Mouse (Mus musculus): ENCODE measurements around the gene Ms4a18. TPM values are rescaled to one million over a fixed set of nuclear protein-coding genes. Genes with fewer than 3 reads are reported as not detected.
A peak's percentile ranks its signal among the peaks of the same experiment; 100 is the strongest.

The Ms4a18 gene
- polyA plus RNA-seq, 1 experiment from 2014 or later, result not detected

DNA sequence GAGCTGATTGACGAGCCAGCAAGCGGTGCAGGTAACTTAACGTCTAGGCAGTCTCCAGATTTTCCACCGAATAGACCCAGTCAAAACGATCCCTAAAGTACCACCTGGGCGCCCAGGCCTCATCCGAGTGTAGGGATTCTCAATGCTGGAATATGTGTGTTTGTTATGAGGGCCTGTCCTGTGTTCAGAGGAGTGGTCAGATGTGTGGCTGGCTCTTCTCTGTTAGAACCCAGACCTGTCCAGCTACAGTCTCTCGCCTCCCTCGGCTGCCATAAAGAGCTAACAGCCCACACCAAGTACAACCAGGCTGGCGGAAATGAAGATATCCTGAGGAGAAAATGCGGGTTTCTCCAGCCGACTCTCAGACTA is 57.9 kb downstream of the Ms4a18 start:
- 43% methylated on average over 12 of the region's 12 CpGs for WGBS

DNA sequence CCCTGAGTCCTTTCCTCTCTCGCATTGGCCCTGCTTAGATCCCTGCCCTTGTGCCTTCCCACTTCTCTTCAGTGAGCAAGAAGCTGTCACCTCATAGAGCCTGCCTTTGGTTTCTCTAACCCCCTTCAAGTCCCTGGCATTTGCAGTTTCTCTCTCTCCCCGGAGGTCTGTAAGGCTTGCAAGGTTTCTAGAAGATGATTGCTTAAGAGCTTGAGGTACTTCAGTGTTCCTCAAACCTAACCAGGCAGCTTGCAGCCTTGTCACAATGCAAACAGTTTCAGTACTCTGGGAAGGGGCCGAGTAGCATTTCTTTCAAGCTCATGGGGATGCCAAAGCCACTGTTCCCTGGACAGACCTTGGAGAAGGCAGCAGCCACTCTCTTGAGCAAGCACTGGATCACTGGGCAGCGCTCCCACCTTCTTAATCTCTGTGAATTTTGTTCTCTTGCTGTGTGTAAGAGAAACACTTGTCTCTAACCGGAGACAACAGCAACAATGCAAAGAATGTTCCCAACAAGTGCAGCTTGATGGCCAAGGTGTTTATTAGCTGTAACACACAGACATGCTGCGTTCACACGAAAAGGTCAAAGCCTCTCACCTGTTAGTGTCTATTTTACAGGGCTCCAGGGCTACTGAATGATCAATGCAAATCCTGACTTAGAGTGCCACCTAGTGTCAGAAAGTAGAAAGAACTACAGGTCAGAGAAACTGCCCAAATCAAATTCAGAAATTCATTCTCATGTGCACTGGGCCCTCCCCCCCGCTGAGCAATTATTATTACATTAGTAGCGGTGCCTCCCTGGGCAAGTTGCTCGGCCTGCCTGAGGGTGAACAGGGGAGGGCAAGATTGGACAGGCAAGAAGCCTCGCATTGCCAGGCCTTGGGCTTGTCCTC is 58.5 kb downstream of the Ms4a18 start:
- no peak overlapping the region for H3K4me3 ChIP-seq
- no peaks in the 10 kb centered on the region for H3K9me3 ChIP-seq (replicated peaks)
- no peak overlapping the region for H3K4me2 ChIP-seq
- 33% methylated on average over 11 of the region's 11 CpGs for WGBS
- H3K36me3 ChIP-seq, result no peaks in the 10 kb centered on the region
- no peak overlapping the region for H3K9ac ChIP-seq
- ATAC-seq (ENCODE audit: insufficient number of reproducible peaks, low FRiP score), result 0 out of 2 replicates have a peak, but pooled peaks have one; percentile 39
- H3K4me1 ChIP-seq (replicated peaks), result no peaks in the 10 kb centered on the region
- peaks cover 25% of the 10 kb centered on the region for H3K27me3 ChIP-seq (replicated peaks)
- H3K27ac ChIP-seq (ENCODE audit: poor library complexity, severe bottlenecking), result no peak overlapping the region

More for the DNA sequence above, 57.9 kb downstream of the Ms4a18 start:
- H3K27me3 ChIP-seq (replicated peaks), result peaks cover 31% of the 10 kb centered on the region
- no peak overlapping the region for H3K9ac ChIP-seq
- no peaks in the 10 kb centered on the region for H3K4me1 ChIP-seq (replicated peaks)
- no peaks in the 10 kb centered on the region for H3K9me3 ChIP-seq (replicated peaks)
- H3K27ac ChIP-seq (ENCODE audit: poor library complexity, severe bottlenecking), result no peak overlapping the region
- no peak overlapping the region for H3K4me2 ChIP-seq
- no peaks in the 10 kb centered on the region for H3K36me3 ChIP-seq
- no peak for ATAC-seq (ENCODE audit: insufficient number of reproducible peaks, low FRiP score)
- no peak overlapping the region for H3K4me3 ChIP-seq

DNA sequence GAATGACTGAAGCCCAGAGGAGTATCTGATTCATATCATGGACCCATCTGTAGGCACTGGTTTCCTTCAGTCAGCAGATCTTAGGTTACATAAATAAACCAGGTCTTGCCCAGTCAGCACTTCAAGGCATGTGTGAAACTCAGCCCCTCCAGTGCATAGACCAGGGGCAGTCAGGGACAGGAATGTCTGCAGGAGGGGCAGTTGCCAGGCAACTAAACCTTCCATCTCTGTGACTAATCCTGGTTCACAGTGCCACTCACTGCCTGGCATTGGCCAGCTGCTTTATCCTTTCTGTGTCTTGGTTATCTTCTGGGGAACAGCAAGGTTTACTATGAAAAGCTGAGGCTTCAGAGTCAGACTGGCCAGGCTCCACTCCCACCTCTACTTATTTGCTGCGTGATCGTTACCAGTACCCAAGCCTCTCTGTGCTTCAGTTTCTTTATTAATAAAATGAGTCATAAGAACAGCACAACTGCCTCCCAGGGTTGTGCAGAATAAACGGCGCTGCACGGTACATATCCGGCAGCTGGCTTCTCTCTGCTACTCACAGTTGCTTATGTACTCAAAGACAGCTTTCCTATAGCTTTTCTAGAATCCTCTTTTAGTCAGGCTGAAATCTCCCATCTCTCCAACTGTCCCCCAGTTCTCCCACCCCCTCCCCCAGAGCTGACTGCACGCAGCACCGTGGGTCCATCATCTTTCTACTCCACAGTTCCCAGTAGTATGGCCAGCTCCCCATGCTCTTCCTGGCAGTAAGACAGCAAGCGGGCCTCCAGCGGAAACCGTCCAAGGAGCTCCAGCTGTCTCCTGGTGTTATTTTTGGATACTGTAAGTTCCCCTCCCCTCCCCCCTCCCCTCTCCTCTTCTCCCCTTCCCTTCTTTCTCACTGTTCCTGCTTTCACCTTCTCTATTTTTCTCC is 65.6 kb downstream of the Ms4a18 start:
- ATAC-seq (ENCODE audit: insufficient number of reproducible peaks, low FRiP score), result peak; percentile 46; the same call in 1 of the 2 replicates
- Histone ChIP-seq H3K4me2 (peak overlapping the region; percentile 25; the same call in 1 of the 2 replicates), H3K36me3 (no peaks in the 10 kb centered on the region), H3K4me3 (no peak overlapping the region), H3K27me3 (replicated peaks) (no peaks in the 10 kb centered on the region), H3K9me3 (replicated peaks) (no peaks in the 10 kb centered on the region), H3K4me1 (replicated peaks) (peaks cover 37% of the 10 kb centered on the region), H3K9ac (no peak overlapping the region), H3K27ac (ENCODE audit: poor library complexity, severe bottlenecking) (peak overlapping the region; percentile 53)
- WGBS, result 34% methylated on average over 11 of the region's 11 CpGs

DNA sequence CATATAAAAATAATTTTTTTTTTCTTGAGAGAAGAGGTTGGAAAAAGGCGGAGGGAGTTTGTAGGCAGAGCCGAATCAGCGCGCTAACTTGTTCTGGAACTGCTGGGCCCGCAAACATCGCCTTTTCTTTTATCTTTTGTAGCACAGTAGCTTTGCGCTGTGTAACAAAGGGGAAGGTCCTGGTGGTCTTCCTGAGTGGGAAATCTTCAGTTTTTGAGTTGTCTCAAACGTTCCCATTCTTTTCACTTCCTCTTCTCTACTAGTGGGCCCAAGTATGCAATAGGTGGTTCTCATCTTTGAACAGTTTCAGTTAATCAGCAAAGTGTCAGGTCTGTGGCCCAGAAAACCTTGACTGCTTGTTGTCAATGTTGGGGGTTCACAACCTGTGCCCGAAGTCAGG is 68.3 kb downstream of the Ms4a18 start:
- no peaks in the 10 kb centered on the region for H3K27me3 ChIP-seq (replicated peaks)
- H3K9me3 ChIP-seq (replicated peaks), result no peaks in the 10 kb centered on the region
- peak overlapping the region; percentile 92 for H3K4me3 ChIP-seq
- H3K4me2 ChIP-seq, result peak overlapping the region; percentile 100
- peaks cover 9% of the 10 kb centered on the region for H3K36me3 ChIP-seq
- peaks cover 46% of the 10 kb centered on the region for H3K4me1 ChIP-seq (replicated peaks)
- H3K27ac ChIP-seq (ENCODE audit: poor library complexity, severe bottlenecking), result peak overlapping the region; percentile 37; the same call in 1 of the 2 replicates
- WGBS, result 29% methylated on average over 9 of the region's 9 CpGs
- no peak for ATAC-seq (ENCODE audit: insufficient number of reproducible peaks, low FRiP score)
- peak overlapping the region; percentile 55; the same call in 1 of the 2 replicates for H3K9ac ChIP-seq

DNA sequence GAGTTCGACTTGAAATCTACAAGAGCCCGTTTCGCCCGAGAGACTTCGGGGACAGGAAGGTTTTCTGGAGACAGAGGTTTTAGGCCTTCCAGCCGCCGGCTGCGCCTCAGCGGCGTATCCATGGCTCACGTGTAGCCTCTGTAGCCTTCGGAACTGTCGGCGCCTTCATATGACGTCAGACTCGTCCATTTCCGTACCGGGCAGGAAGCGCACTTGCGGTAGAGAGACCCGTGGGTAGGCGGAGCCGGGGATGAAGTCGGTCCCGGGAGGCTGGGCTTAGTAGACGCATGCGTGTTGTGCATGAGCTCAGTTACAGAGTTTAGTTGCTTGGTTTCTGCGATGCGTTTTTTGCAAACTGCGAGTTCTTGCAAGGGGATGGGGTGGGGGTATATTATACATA is 68.7 kb downstream of the Ms4a18 start, which contains the start of gene Ccdc86:
Gene Ccdc86, minus strand, starts transcription at position 155 of the 400 bp plus-strand sequence.
- H3K9ac ChIP-seq, result peak within 1 kb of the TSS; percentile 94
- 0% methylated on average over 30 of the region's 30 CpGs for WGBS
- H3K27ac ChIP-seq (ENCODE audit: poor library complexity, severe bottlenecking), result peak within 1 kb of the TSS; percentile 37; the same call in 1 of the 2 replicates
- H3K4me1 ChIP-seq (replicated peaks), result peaks cover 46% of the 10 kb centered on the region
- no peaks in the 10 kb centered on the region for H3K9me3 ChIP-seq (replicated peaks)
- ATAC-seq (ENCODE audit: insufficient number of reproducible peaks, low FRiP score), result peak; percentile 96
- H3K4me2 ChIP-seq, result peak within 1 kb of the TSS; percentile 100
- peak within 1 kb of the TSS; percentile 92 for H3K4me3 ChIP-seq
- peaks cover 14% of the 10 kb centered on the region for H3K36me3 ChIP-seq
- no peaks in the 10 kb centered on the region for H3K27me3 ChIP-seq (replicated peaks)

DNA sequence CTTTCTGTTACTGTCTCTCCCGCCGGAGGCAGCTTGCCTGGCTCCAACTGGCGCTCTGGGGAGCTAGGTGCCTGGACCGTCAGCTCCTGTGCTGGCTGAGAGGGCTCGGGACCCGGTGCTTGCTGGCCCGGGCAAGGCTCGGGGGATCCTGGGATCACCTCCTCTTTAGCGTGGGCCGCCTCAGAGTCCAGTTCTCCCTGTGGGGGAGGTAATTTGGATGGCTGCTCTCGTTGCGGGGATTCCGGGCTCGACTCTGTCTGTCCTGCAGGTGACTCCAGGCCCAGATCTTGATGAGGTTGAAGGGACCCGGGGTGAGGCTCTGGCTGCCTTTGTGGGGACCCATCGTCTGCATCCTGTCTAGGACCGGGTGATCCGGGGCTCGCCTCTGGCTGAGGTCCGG is 69.4 kb downstream of the Ms4a18 start:
- no peak for ATAC-seq (ENCODE audit: insufficient number of reproducible peaks, low FRiP score)
- Histone ChIP-seq H3K4me3 (peak overlapping the region; percentile 92), H3K27me3 (replicated peaks) (no peaks in the 10 kb centered on the region), H3K36me3 (peaks cover 21% of the 10 kb centered on the region), H3K4me2 (peak overlapping the region; percentile 100), H3K4me1 (replicated peaks) (peaks cover 46% of the 10 kb centered on the region), H3K27ac (ENCODE audit: poor library complexity, severe bottlenecking) (0 out of 2 replicates have a peak overlapping the region, but pooled peaks have one; percentile 4), H3K9me3 (replicated peaks) (no peaks in the 10 kb centered on the region), H3K9ac (peak overlapping the region; percentile 94)
- under 1% methylated on average over 20 of the region's 20 CpGs for WGBS

DNA sequence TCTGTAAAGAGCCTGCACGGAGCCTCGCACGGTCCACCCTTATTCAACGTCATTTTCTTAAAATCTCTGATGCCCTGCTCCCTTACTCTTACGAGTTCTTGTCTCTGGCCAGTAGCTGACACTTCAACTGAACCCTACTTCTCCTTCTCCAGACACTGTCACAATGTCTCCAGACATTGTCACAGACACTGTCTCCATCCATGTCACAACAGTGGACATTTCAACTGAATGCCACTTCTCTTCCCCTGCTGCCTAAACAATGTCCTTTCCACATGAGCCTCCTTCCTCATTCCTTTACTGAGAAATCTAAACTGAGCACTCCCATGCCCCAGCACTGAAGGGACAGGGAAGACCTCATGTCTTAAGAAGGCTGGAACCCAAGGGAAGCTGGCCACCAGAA is 70.6 kb downstream of the Ms4a18 start:
- ATAC-seq (ENCODE audit: insufficient number of reproducible peaks, low FRiP score), result no peak
- 88% methylated on average over 5 of the region's 5 CpGs for WGBS

More for the DNA sequence above, 70.6 kb downstream of the Ms4a18 start:
- no peaks in the 10 kb centered on the region for H3K9me3 ChIP-seq (replicated peaks)
- no peaks in the 10 kb centered on the region for H3K27me3 ChIP-seq (replicated peaks)
- peaks cover 37% of the 10 kb centered on the region for H3K4me1 ChIP-seq (replicated peaks)
- peaks cover 33% of the 10 kb centered on the region for H3K36me3 ChIP-seq
- H3K4me3 ChIP-seq, result peak overlapping the region; percentile 92
- H3K9ac ChIP-seq, result peak overlapping the region; percentile 94
- no peak overlapping the region for H3K27ac ChIP-seq (ENCODE audit: poor library complexity, severe bottlenecking)
- H3K4me2 ChIP-seq, result peak overlapping the region; percentile 100

Other genes with a start within 250 kb of the Ms4a18 start
- not detected in 2 replicates for gene Cd6, start 188.0 kb downstream of the Ms4a18 start, polyA plus RNA-seq (2016; fragmentation: Nextera tagmentation; extraction: Ambion mirVana)
- gene Slc15a3, start 178.3 kb downstream of the Ms4a18 start, polyA plus RNA-seq (2016; fragmentation: Nextera tagmentation; extraction: Ambion mirVana), result 0.23 and 0.41 TPM in 2 replicates
- gene Tmem132a, start 148.1 kb downstream of the Ms4a18 start, polyA plus RNA-seq (2016; fragmentation: Nextera tagmentation; extraction: Ambion mirVana), result 61.5 and 62.2 TPM in 2 replicates
- gene Tmem109, start 136.0 kb downstream of the Ms4a18 start, polyA plus RNA-seq (2016; fragmentation: Nextera tagmentation; extraction: Ambion mirVana), result 67.4 and 70.9 TPM in 2 replicates
- gene Prpf19, start 122.8 kb downstream of the Ms4a18 start, polyA plus RNA-seq (2016; fragmentation: Nextera tagmentation; extraction: Ambion mirVana), result 24.9 and 26.2 TPM in 2 replicates
- gene Zp1, start 97.4 kb downstream of the Ms4a18 start, polyA plus RNA-seq (2016; fragmentation: Nextera tagmentation; extraction: Ambion mirVana), result not detected in 2 replicates
- gene Ptgdr2, start 80.9 kb downstream of the Ms4a18 start, polyA plus RNA-seq (2016; fragmentation: Nextera tagmentation; extraction: Ambion mirVana), result 0.09 TPM in 1 of 2 replicates, not detected in the other
- gene Ccdc86, start 68.8 kb downstream of the Ms4a18 start, polyA plus RNA-seq (2016; fragmentation: Nextera tagmentation; extraction: Ambion mirVana), result 20.1 and 21.6 TPM in 2 replicates
- gene Ms4a10, start 43.4 kb downstream of the Ms4a18 start, polyA plus RNA-seq (2016; fragmentation: Nextera tagmentation; extraction: Ambion mirVana), result not detected in 2 replicates
- gene Ms4a15, start 24.8 kb downstream of the Ms4a18 start, polyA plus RNA-seq (2016; fragmentation: Nextera tagmentation; extraction: Ambion mirVana), result not detected in 2 replicates
- gene Ms4a8a, start 63.1 kb upstream of the Ms4a18 start, polyA plus RNA-seq (2016; fragmentation: Nextera tagmentation; extraction: Ambion mirVana), result not detected in 2 replicates
- gene 1700017D01Rik, start 112.8 kb upstream of the Ms4a18 start, polyA plus RNA-seq (2016; fragmentation: Nextera tagmentation; extraction: Ambion mirVana), result not detected in 2 replicates
- gene 1700025F22Rik, start 147.3 kb upstream of the Ms4a18 start, polyA plus RNA-seq (2016; fragmentation: Nextera tagmentation; extraction: Ambion mirVana), result not detected in 2 replicates
- gene Ms4a13, start 178.7 kb upstream of the Ms4a18 start, polyA plus RNA-seq (2016; fragmentation: Nextera tagmentation; extraction: Ambion mirVana), result not detected in 2 replicates
- not detected in 2 replicates for gene Ms4a12, start 214.4 kb upstream of the Ms4a18 start, polyA plus RNA-seq (2016; fragmentation: Nextera tagmentation; extraction: Ambion mirVana)
- not detected in 2 replicates for gene Ms4a1, start 248.2 kb upstream of the Ms4a18 start, polyA plus RNA-seq (2016; fragmentation: Nextera tagmentation; extraction: Ambion mirVana)